Mouse (Mus musculus) gastrocnemius, adult 8-10 months (tissue): ENCODE measurements around the gene Cse1l. TPM values are rescaled to one million over a fixed set of nuclear protein-coding genes. Genes with fewer than 3 reads are reported as not detected.
A peak's percentile ranks its signal among the peaks of the same experiment; 100 is the strongest.

ENCODE experiments used
- DNase-seq, 2 experiments: peaks; one replicate each; pipeline ENCODE4 v3.0.0; 2022; ENCODE audit warnings: low spot score in 2 of 2
- total RNA-seq, 4 experiments: library from RNA; stranded (reverse); gene quantifications; 2 replicates each; pipeline ENCODE4 v1.2.4; 2022

The Cse1l gene
- total RNA-seq, 4 experiments from 2014 or later, result 51.5 to 63.7 (median 53.4) TPM

- no peak for DNase-seq
Observed at GRCm38 (mm10) chr2:166900792-166901505, 4.9 kb upstream of the Cse1l start.

GRCm38 (mm10) chr2:166903719-166904282 is 2.0 kb upstream of the Cse1l start:
- DNase-seq, result no peak

GRCm38 (mm10) chr2:166906523-166907182 is 813 bp downstream of the Cse1l start:
- DNase-seq, result no peak

GRCm38 (mm10) chr2:166909729-166910128 is 3.9 kb downstream of the Cse1l start:
- DNase-seq, result no peak

GRCm38 (mm10) chr2:166910536-166910935 is 4.7 kb downstream of the Cse1l start:
- no peak for DNase-seq

GRCm38 (mm10) chr2:166923971-166924370 is 18.1 kb downstream of the Cse1l start:
- DNase-seq, result no peak

GRCm38 (mm10) chr2:166933943-166934342 is 28.1 kb downstream of the Cse1l start:
- no peak for DNase-seq

GRCm38 (mm10) chr2:166934416-166934815 is 28.6 kb downstream of the Cse1l start:
- DNase-seq, result no peak

GRCm38 (mm10) chr2:166935582-166935981 is 29.7 kb downstream of the Cse1l start:
- no peak for DNase-seq

- no peak for DNase-seq
Observed at GRCm38 (mm10) chr2:166936166-166936565, 30.3 kb downstream of the Cse1l start.

- DNase-seq, result no peak
Observed at GRCm38 (mm10) chr2:166943146-166943545, 37.3 kb downstream of the Cse1l start.

- peak in 1 of 2 experiments; percentile 17 for DNase-seq
Observed at GRCm38 (mm10) chr2:166944346-166944745, 38.5 kb downstream of the Cse1l start.

GRCm38 (mm10) chr2:166945456-166945855 is 39.6 kb downstream of the Cse1l start:
- DNase-seq, result no peak

GRCm38 (mm10) chr2:166948246-166948645 is 42.4 kb downstream of the Cse1l start:
- no peak for DNase-seq

GRCm38 (mm10) chr2:166948936-166949335 is 43.1 kb downstream of the Cse1l start:
- no peak for DNase-seq

- no peak for DNase-seq
Observed at GRCm38 (mm10) chr2:166950853-166951648, 45.2 kb downstream of the Cse1l start.

GRCm38 (mm10) chr2:166952151-166952550 is 46.3 kb downstream of the Cse1l start:
- no peak for DNase-seq

- DNase-seq, result no peak
Observed at GRCm38 (mm10) chr2:166956805-166957204, 51.0 kb downstream of the Cse1l start.

GRCm38 (mm10) chr2:166960648-166961330 is 54.9 kb downstream of the Cse1l start:
- DNase-seq, result no peak

- no peak for DNase-seq
Observed at GRCm38 (mm10) chr2:166963257-166963656, 57.4 kb downstream of the Cse1l start.

GRCm38 (mm10) chr2:166964773-166965172 is 58.9 kb downstream of the Cse1l start:
- no peak for DNase-seq
